Mouse (Mus musculus) liver, embryonic 14.5 days (tissue): ENCODE measurements around the gene Fastkd3. TPM values are rescaled to one million over a fixed set of nuclear protein-coding genes. Genes with fewer than 3 reads are reported as not detected.
"Not testable (repeated sequence)": the region's sequence is repeated elsewhere in the genome, so short reads cannot be mapped to it uniquely, and the experiment has no call there.

Source experiments
- ATAC-seq: fragments of 200-750 bp; cut with Nextera tagmentation; 2 replicates; pipeline ENCODE4 v1.8.0; 2017; ENCODE audit warnings: moderate number of reproducible peaks, mild to moderate bottlenecking, moderate library complexity; ENCODE audit not compliant: insufficient read depth
- DNase-seq, 3 experiments: peaks; one replicate each; pipeline ENCODE4 v3.0.0-alpha.2; 2012 to 2013; ENCODE audit warnings: low read depth in 3 of 3, low spot score in 3 of 3
- H3K27ac ChIP-seq: fragments of 300-500 bp; sonication (generic); 2 replicates; pipeline ENCODE4 v1.5.1; 2014; ENCODE audit warnings: moderate library complexity, mild to moderate bottlenecking, control low read depth, inconsistent platforms
- H3K27me3 ChIP-seq: fragments of 300-500 bp; sonication (generic); 2 replicates; pipeline ENCODE4 v1.6.1; 2014; ENCODE audit warnings: mild to moderate bottlenecking, low read length, moderate library complexity; ENCODE audit not compliant: control insufficient read depth, insufficient read depth
- H3K36me3 ChIP-seq: fragments of 300-500 bp; sonication (generic); replicated peaks from 2 replicates; pipeline ENCODE4 v1.6.1; 2014; ENCODE audit warnings: low read depth; ENCODE audit not compliant: control insufficient read depth, insufficient read depth
- H3K4me1 ChIP-seq, 2 experiments: fragments of 200-500 bp in 1 of 2; fragments of 300-500 bp in 1 of 2; sonication (generic) in 1 of 2; replicated peaks; 2 replicates each; pipeline ENCODE4 v1.6.1; 2012 to 2014; ENCODE audit warnings: antibody characterized with exemption in 1 of 2, inconsistent platforms in 1 of 2, low read length in 1 of 2; ENCODE audit not compliant: control insufficient read depth in 2 of 2, insufficient read depth in 2 of 2
- H3K4me2 ChIP-seq: fragments of 300-500 bp; sonication (generic); 2 replicates; pipeline ENCODE4 v1.6.1; 2014; ENCODE audit warnings: low read depth, mild to moderate bottlenecking, control low read depth, moderate library complexity
- H3K4me3 ChIP-seq, 2 experiments: fragments of 200-500 bp in 1 of 2; fragments of 300-500 bp in 1 of 2; sonication (generic) in 1 of 2; 2 replicates each; pipeline ENCODE4 v1.5.1; 2012 to 2014; ENCODE audit warnings: low read depth in 2 of 2, low read length in 2 of 2, mild to moderate bottlenecking in 2 of 2, control low read depth in 1 of 2, inconsistent platforms in 1 of 2, moderate library complexity in 1 of 2; ENCODE audit not compliant: insufficient read depth in 1 of 2
- H3K9ac ChIP-seq: fragments of 300-500 bp; sonication (generic); replicated peaks from 2 replicates; pipeline ENCODE4 v1.6.1; 2014; ENCODE audit warnings: mild to moderate bottlenecking, control low read depth, moderate library complexity
- H3K9me3 ChIP-seq: fragments of 300-500 bp; sonication (generic); 2 replicates; pipeline ENCODE4 v1.6.1; 2016; ENCODE audit warnings: low read length, mixed read lengths; ENCODE audit not compliant: control insufficient read depth
- CTCF ChIP-seq: IDR thresholded peaks from 2 replicates; pipeline ENCODE4 v1.5.1; 2016; ENCODE audit warnings: antibody characterized with exemption, low read depth, control low read depth
- EP300 ChIP-seq: IDR thresholded peaks from 2 replicates; pipeline ENCODE4 v1.6.1; 2016; ENCODE audit warnings: antibody characterized with exemption, low read depth
- WGBS: fragments of 180-500 bp; shearing (Covaris S2); extraction: QIAGEN DNeasy Blood & Tissue Kit; methylation state at CpG from one replicate; pipeline ENCODE4 v1.1.7; 2014; ENCODE audit not compliant: insufficient replicate concordance; 5-methylcytosine and 5-hydroxymethylcytosine counted together
- polyA plus RNA-seq, 2 experiments: library from polyadenylated mRNA; depleted of rRNA in 1 of 2; stranded (reverse) in 1 of 2; unstranded in 1 of 2; fragments of >200 nt; fragmentation: Nextera tagmentation in 1 of 2; extraction: Ambion mirVana in 1 of 2; gene quantifications; 2 replicates each; pipeline versions ENCODE4 v1.2.1 to v1.2.3; 2012 to 2014

Gene Fastkd3
- 5.7 and 7.3 TPM in 2 replicates for polyA plus RNA-seq (2012; rRNA removed)
- 13.6 and 16.6 TPM in 2 replicates for polyA plus RNA-seq (2014; fragmentation: Nextera tagmentation; extraction: Ambion mirVana)

GRCm38 (mm10) chr13:68581747-68582516 lies at the start of gene Fastkd3, which contains the start of gene Mtrr:
Gene Fastkd3, plus strand, starts transcription at chr13:68582234.
Gene Mtrr, minus strand, starts transcription at chr13:68582149.
- ATAC-seq (peak; percentile 100), DNase-seq (peak; percentile 80 to 81 (median 81))
- Histone ChIP-seq H3K9ac (peak within 1 kb of the TSS; percentile 79), H3K27ac (peak within 1 kb of the TSS; percentile 46), H3K4me3 (peak within 1 kb of the TSS; percentile 79 to 86), H3K27me3 (no peaks in the 10 kb centered on the region), H3K4me2 (peak within 1 kb of the TSS; percentile 87), H3K4me1 (peaks cover 6 to 7% of the 10 kb centered on the region in 2 experiments; a peak in 3 of 4 replicates), H3K36me3 (peaks cover 21% of the 10 kb centered on the region), H3K9me3 (no peaks in the 10 kb centered on the region)
- TF ChIP-seq CTCF (no peak), EP300 (peak; percentile 21; the same call in 1 of the 2 replicates)
- under 1% methylated on average over 78 of the region's 81 CpGs for WGBS

GRCm38 (mm10) chr13:68553391-68553790 lies 28.6 kb upstream of the Fastkd3 start:
- H3K9ac ChIP-seq, ATAC-seq, H3K36me3 ChIP-seq, DNase-seq, H3K9me3 ChIP-seq, H3K4me2 ChIP-seq, H3K4me3 ChIP-seq, H3K4me1 ChIP-seq, H3K27me3 ChIP-seq, H3K27ac ChIP-seq: not testable (repeated sequence)
- TF ChIP-seq CTCF = peak; percentile 51
- 26% methylated on average over 4 of the region's 6 CpGs for WGBS

GRCm38 (mm10) chr13:68568110-68568509 lies 13.9 kb upstream of the Fastkd3 start:
- Histone ChIP-seq H3K9me3 (no peaks in the 10 kb centered on the region), H3K36me3 (peaks cover 23% of the 10 kb centered on the region), H3K27me3 (no peaks in the 10 kb centered on the region), H3K9ac (no peak overlapping the region), H3K4me2 (no peak overlapping the region), H3K4me3 (no peak overlapping the region), H3K4me1 (no peaks in the 10 kb centered on the region), H3K27ac (no peak overlapping the region)
- no peak for TF ChIP-seq CTCF
- DNase-seq = no peak
- 81% methylated on average over 9 of the region's 9 CpGs for WGBS
- no peak for ATAC-seq

- ATAC-seq (no peak), DNase-seq (no peak)
- Histone ChIP-seq H3K36me3 (peaks cover 22% of the 10 kb centered on the region), H3K4me2 (no peak overlapping the region), H3K4me1 (no peaks in the 10 kb centered on the region), H3K4me3 (no peak overlapping the region), H3K27me3 (no peaks in the 10 kb centered on the region), H3K9ac (no peak overlapping the region), H3K27ac (no peak overlapping the region), H3K9me3 (no peaks in the 10 kb centered on the region)
- TF ChIP-seq EP300 = no peak
- no peak for TF ChIP-seq CTCF
- 86% methylated on average over 11 of the region's 11 CpGs for WGBS
Observed at GRCm38 (mm10) chr13:68568548-68568947, 13.5 kb upstream of the Fastkd3 start.

- Histone ChIP-seq H3K4me2 (no peak overlapping the region), H3K36me3 (peaks cover 13% of the 10 kb centered on the region), H3K4me1 (no peaks in the 10 kb centered on the region), H3K9ac (no peak overlapping the region), H3K4me3 (no peak overlapping the region), H3K27me3 (no peaks in the 10 kb centered on the region), H3K9me3 (no peaks in the 10 kb centered on the region), H3K27ac (no peak overlapping the region)
- whole genome bisulfite sequencing = 69% methylated on average over 17 of the region's 17 CpGs
- ATAC-seq (no peak), DNase-seq (no peak)
- TF ChIP-seq EP300 = no peak
- peak; percentile 79 for TF ChIP-seq CTCF
Observed at GRCm38 (mm10) chr13:68569589-68570336, 12.3 kb upstream of the Fastkd3 start.
